Mouse (Mus musculus) embryonic facial prominence, embryonic 15.5 days (tissue): Measurements from ENCODE around the gene Gna15. TPM values are rescaled to one million over a fixed set of nuclear protein-coding genes. Genes with fewer than 3 reads are reported as not detected.

Source experiments
- ATAC-seq: fragments of 200-750 bp; cut with Nextera tagmentation; 2 replicates; pipeline ENCODE4 v1.8.0; 2017; ENCODE audit warnings: low read depth, moderate TSS enrichment; ENCODE audit not compliant: insufficient number of reproducible peaks, low FRiP score, low TSS enrichment
- H3K27ac ChIP-seq: fragments of 300-500 bp; sonication (generic); replicated peaks from 2 replicates; pipeline ENCODE4 v1.5.1; 2015; ENCODE audit warnings: mild to moderate bottlenecking, inconsistent platforms
- H3K27me3 ChIP-seq: fragments of 300-500 bp; sonication (generic); 2 replicates; pipeline ENCODE4 v1.6.1; 2015; ENCODE audit warnings: inconsistent platforms
- H3K36me3 ChIP-seq: fragments of 300-500 bp; sonication (generic); 2 replicates; pipeline ENCODE4 v1.6.1; 2015; ENCODE audit warnings: mild to moderate bottlenecking, inconsistent platforms
- H3K4me1 ChIP-seq: fragments of 300-500 bp; sonication (generic); 2 replicates; pipeline ENCODE4 v1.6.1; 2015; ENCODE audit warnings: inconsistent platforms
- H3K4me2 ChIP-seq: fragments of 300-500 bp; sonication (generic); replicated peaks from 2 replicates; pipeline ENCODE4 v1.6.1; 2015; ENCODE audit warnings: mild to moderate bottlenecking, inconsistent platforms
- H3K4me3 ChIP-seq: fragments of 300-500 bp; sonication (generic); replicated peaks from 2 replicates; pipeline ENCODE4 v1.5.1; 2015; ENCODE audit warnings: mild to moderate bottlenecking, inconsistent platforms
- H3K9ac ChIP-seq: fragments of 300-500 bp; sonication (generic); 2 replicates; pipeline ENCODE4 v1.6.1; 2015; ENCODE audit warnings: inconsistent platforms
- H3K9me3 ChIP-seq: fragments of 300-500 bp; sonication (generic); replicated peaks from 2 replicates; pipeline ENCODE4 v1.6.1; 2016; ENCODE audit warnings: inconsistent platforms
- WGBS: fragments of 180-500 bp; shearing (Covaris S2); methylation state at CpG from one replicate; pipeline ENCODE4 v1.1.7; 2015; 5-methylcytosine and 5-hydroxymethylcytosine counted together
- polyA plus RNA-seq: library from polyadenylated mRNA; unstranded; fragments of >200 nt; fragmentation: Nextera tagmentation; extraction: Ambion mirVana; gene quantifications from 2 replicates; pipeline ENCODE4 v1.2.1, GENCODE M21; 2015

Gna15 gene
- polyA plus RNA-seq, 1 experiment from 2014 or later = 4.9 TPM

GRCm38 (mm10) chr10:81564734-81565133 lies 40.7 kb upstream of the Gna15 start:
- no peak for ATAC-seq
- Histone ChIP-seq H3K27ac (peak overlapping the region; percentile 44; the same call in 1 of the 2 replicates), H3K9ac (no peak overlapping the region), H3K9me3 (no peaks in the 10 kb centered on the region), H3K4me2 (peak overlapping the region; percentile 40; the same call in 1 of the 2 replicates), H3K4me1 (peaks cover 81% of the 10 kb centered on the region), H3K27me3 (no peaks in the 10 kb centered on the region), H3K36me3 (peaks cover 38% of the 10 kb centered on the region), H3K4me3 (no peak overlapping the region)
- 19% methylated on average over 10 of the region's 10 CpGs for WGBS

- peak overlapping the region; percentile 44 for H3K27ac ChIP-seq
- 13% methylated on average over 10 of the region's 10 CpGs for WGBS
- peaks cover 38% of the 10 kb centered on the region for H3K36me3 ChIP-seq
- H3K4me2 ChIP-seq = peak overlapping the region; percentile 40
- H3K9me3 ChIP-seq = no peaks in the 10 kb centered on the region
- no peak overlapping the region for H3K9ac ChIP-seq
- ATAC-seq = peak; percentile 26; the same call in 1 of the 2 replicates
- no peaks in the 10 kb centered on the region for H3K27me3 ChIP-seq
- H3K4me1 ChIP-seq = peaks cover 76% of the 10 kb centered on the region
- peak overlapping the region; percentile 29 for H3K4me3 ChIP-seq
Observed at GRCm38 (mm10) chr10:81564216-81564615, 40.2 kb upstream of the Gna15 start.

- WGBS = 16% methylated on average over 6 of the region's 6 CpGs
- H3K36me3 ChIP-seq = peaks cover 38% of the 10 kb centered on the region
- peaks cover 73% of the 10 kb centered on the region for H3K4me1 ChIP-seq
- ATAC-seq = no peak
- H3K9ac ChIP-seq = no peak overlapping the region
- peak overlapping the region; percentile 29 for H3K4me3 ChIP-seq
- H3K4me2 ChIP-seq = peak overlapping the region; percentile 40
- peak overlapping the region; percentile 44 for H3K27ac ChIP-seq
- no peaks in the 10 kb centered on the region for H3K27me3 ChIP-seq
- H3K9me3 ChIP-seq = no peaks in the 10 kb centered on the region
Observed at GRCm38 (mm10) chr10:81563481-81563880, 39.5 kb upstream of the Gna15 start.

GRCm38 (mm10) chr10:81562411-81562810 lies 38.4 kb upstream of the Gna15 start:
- no peak overlapping the region for H3K9ac ChIP-seq
- no peak for ATAC-seq
- no peaks in the 10 kb centered on the region for H3K9me3 ChIP-seq
- H3K27ac ChIP-seq = no peak overlapping the region
- H3K4me1 ChIP-seq = peaks cover 64% of the 10 kb centered on the region
- no peak overlapping the region for H3K4me2 ChIP-seq
- H3K27me3 ChIP-seq = no peaks in the 10 kb centered on the region
- 66% methylated on average over 6 of the region's 6 CpGs for WGBS
- H3K36me3 ChIP-seq = peaks cover 38% of the 10 kb centered on the region
- no peak overlapping the region for H3K4me3 ChIP-seq

GRCm38 (mm10) chr10:81560719-81561459 lies 36.9 kb upstream of the Gna15 start:
- Histone ChIP-seq H3K27me3 (no peaks in the 10 kb centered on the region), H3K9me3 (no peaks in the 10 kb centered on the region), H3K4me1 (peaks cover 59% of the 10 kb centered on the region), H3K9ac (peak overlapping the region; percentile 87), H3K27ac (peak overlapping the region; percentile 92), H3K4me3 (peak overlapping the region; percentile 80), H3K36me3 (peaks cover 23% of the 10 kb centered on the region), H3K4me2 (peak overlapping the region; percentile 86)
- 7% methylated on average over 16 of the region's 16 CpGs for WGBS
- ATAC-seq = 0 out of 2 replicates have a peak, but pooled peaks have one; percentile 0

GRCm38 (mm10) chr10:81559627-81560539 lies 35.9 kb upstream of the Gna15 start:
- whole genome bisulfite sequencing = under 1% methylated on average over 34 of the region's 36 CpGs
- ATAC-seq = peak; percentile 45
- Histone ChIP-seq H3K9me3 (no peaks in the 10 kb centered on the region), H3K4me3 (peak overlapping the region; percentile 80), H3K27ac (peak overlapping the region; percentile 92), H3K9ac (peak overlapping the region; percentile 87), H3K36me3 (peaks cover 13% of the 10 kb centered on the region), H3K4me1 (peaks cover 49% of the 10 kb centered on the region), H3K27me3 (no peaks in the 10 kb centered on the region), H3K4me2 (peak overlapping the region; percentile 86)

GRCm38 (mm10) chr10:81559163-81559626 lies 35.2 kb upstream of the Gna15 start, which contains the start of gene Aes:
Gene Aes (plus strand): TSS chr10:81559488.
- Histone ChIP-seq H3K9me3 (no peaks in the 10 kb centered on the region), H3K27me3 (no peaks in the 10 kb centered on the region), H3K4me2 (peak within 1 kb of the TSS; percentile 86), H3K27ac (peak within 1 kb of the TSS; percentile 92), H3K4me3 (peak within 1 kb of the TSS; percentile 80), H3K36me3 (peaks cover 8% of the 10 kb centered on the region; the same call in 1 of the 2 replicates), H3K4me1 (peaks cover 42% of the 10 kb centered on the region), H3K9ac (peak within 1 kb of the TSS; percentile 87)
- ATAC-seq = peak; percentile 20; the same call in 1 of the 2 replicates
- 2% methylated on average over 10 of the region's 53 CpGs for WGBS

GRCm38 (mm10) chr10:81557491-81557890 lies 33.5 kb upstream of the Gna15 start:
- no peaks in the 10 kb centered on the region for H3K36me3 ChIP-seq
- H3K4me1 ChIP-seq = peaks cover 25% of the 10 kb centered on the region
- H3K27me3 ChIP-seq = no peaks in the 10 kb centered on the region
- H3K9me3 ChIP-seq = no peaks in the 10 kb centered on the region
- H3K9ac ChIP-seq = no peak overlapping the region
- no peak for ATAC-seq
- WGBS = 10% methylated on average over 1 of the region's 1 CpGs
- H3K4me3 ChIP-seq = no peak overlapping the region
- H3K27ac ChIP-seq = no peak overlapping the region
- no peak overlapping the region for H3K4me2 ChIP-seq

- H3K27ac ChIP-seq = no peak overlapping the region
- H3K4me1 ChIP-seq = peaks cover 22% of the 10 kb centered on the region
- H3K36me3 ChIP-seq = no peaks in the 10 kb centered on the region
- no peak overlapping the region for H3K9ac ChIP-seq
- no peak overlapping the region for H3K4me3 ChIP-seq
- H3K9me3 ChIP-seq = no peaks in the 10 kb centered on the region
- 67% methylated on average over 3 of the region's 3 CpGs for WGBS
- no peak overlapping the region for H3K4me2 ChIP-seq
- no peak for ATAC-seq
- no peaks in the 10 kb centered on the region for H3K27me3 ChIP-seq
Observed at GRCm38 (mm10) chr10:81556282-81556681, 32.3 kb upstream of the Gna15 start.

GRCm38 (mm10) chr10:81553807-81554755 lies 30.1 kb upstream of the Gna15 start:
- H3K4me3 ChIP-seq = no peak overlapping the region
- ATAC-seq = no peak
- no peak overlapping the region for H3K9ac ChIP-seq
- peaks cover 12% of the 10 kb centered on the region for H3K4me1 ChIP-seq
- 72% methylated on average over 6 of the region's 6 CpGs for WGBS
- no peaks in the 10 kb centered on the region for H3K36me3 ChIP-seq
- no peak overlapping the region for H3K27ac ChIP-seq
- no peak overlapping the region for H3K4me2 ChIP-seq
- no peaks in the 10 kb centered on the region for H3K9me3 ChIP-seq
- no peaks in the 10 kb centered on the region for H3K27me3 ChIP-seq
